Mouse (Mus musculus): ENCODE measurements around the gene Ifrd2. TPM values are rescaled to one million over a fixed set of nuclear protein-coding genes. Genes with fewer than 3 reads are reported as not detected.
A peak's percentile ranks its signal among the peaks of the same experiment; 100 is the strongest.

The Ifrd2 gene
- polyA plus RNA-seq, 1 experiment from 2014 or later: 17.3 TPM

GRCm38 (mm10) chr9:107618778-107619545, 31.5 kb downstream of the Ifrd2 start:
- H3K27ac ChIP-seq (replicated peaks): peak overlapping the region; percentile 59
- no peak overlapping the region for H3K4me2 ChIP-seq
- H3K4me3 ChIP-seq: no peak overlapping the region
- 44% methylated on average over 13 of the region's 13 CpGs for WGBS
- no peak overlapping the region for H3K9ac ChIP-seq
- 0 out of 2 replicates have a peak, but pooled peaks have one; percentile 8 for ATAC-seq (ENCODE audit: low FRiP score, low read depth)
- H3K27me3 ChIP-seq: no peaks in the 10 kb centered on the region
- H3K36me3 ChIP-seq: peaks cover 52% of the 10 kb centered on the region
- peaks cover 22% of the 10 kb centered on the region for H3K4me1 ChIP-seq (replicated peaks)
- H3K9me3 ChIP-seq: no peaks in the 10 kb centered on the region

- Histone ChIP-seq H3K27me3 (no peaks in the 10 kb centered on the region), H3K27ac (replicated peaks) (peak overlapping the region; percentile 59), H3K9me3 (no peaks in the 10 kb centered on the region), H3K4me2 (no peak overlapping the region), H3K36me3 (peaks cover 48% of the 10 kb centered on the region), H3K4me1 (replicated peaks) (peaks cover 24% of the 10 kb centered on the region), H3K4me3 (no peak overlapping the region), H3K9ac (no peak overlapping the region)
- 71% methylated on average over 13 of the region's 13 CpGs for WGBS
- no peak for ATAC-seq (ENCODE audit: low FRiP score, low read depth)
Observed at GRCm38 (mm10) chr9:107619546-107619879, 32.1 kb downstream of the Ifrd2 start.

- no peak for ATAC-seq (ENCODE audit: low FRiP score, low read depth)
- H3K4me1 ChIP-seq (replicated peaks): peaks cover 39% of the 10 kb centered on the region
- peaks cover 37% of the 10 kb centered on the region for H3K36me3 ChIP-seq
- no peaks in the 10 kb centered on the region for H3K27me3 ChIP-seq
- H3K9me3 ChIP-seq: no peaks in the 10 kb centered on the region
- no peak overlapping the region for H3K9ac ChIP-seq
- H3K4me3 ChIP-seq: no peak overlapping the region
- H3K27ac ChIP-seq (replicated peaks): no peak overlapping the region
- no peak overlapping the region for H3K4me2 ChIP-seq
Observed at GRCm38 (mm10) chr9:107620954-107621353, 33.5 kb downstream of the Ifrd2 start.

- H3K36me3 ChIP-seq: peaks cover 7% of the 10 kb centered on the region
- H3K27ac ChIP-seq (replicated peaks): peak overlapping the region; percentile 89
- no peak overlapping the region for H3K4me2 ChIP-seq
- 52% methylated on average over 5 of the region's 5 CpGs for WGBS
- H3K4me3 ChIP-seq: no peak overlapping the region
- ATAC-seq (ENCODE audit: low FRiP score, low read depth): no peak
- no peaks in the 10 kb centered on the region for H3K9me3 ChIP-seq
- peaks cover 61% of the 10 kb centered on the region for H3K4me1 ChIP-seq (replicated peaks)
- H3K9ac ChIP-seq: no peak overlapping the region
- H3K27me3 ChIP-seq: no peaks in the 10 kb centered on the region
Observed at GRCm38 (mm10) chr9:107624539-107624938, 37.1 kb downstream of the Ifrd2 start.

- Histone ChIP-seq H3K9me3 (no peaks in the 10 kb centered on the region), H3K4me3 (no peak overlapping the region), H3K36me3 (peaks cover 3% of the 10 kb centered on the region), H3K27ac (replicated peaks) (peak overlapping the region; percentile 89), H3K27me3 (no peaks in the 10 kb centered on the region), H3K4me2 (no peak overlapping the region), H3K4me1 (replicated peaks) (peaks cover 61% of the 10 kb centered on the region), H3K9ac (no peak overlapping the region)
- ATAC-seq (ENCODE audit: low FRiP score, low read depth): no peak
- 71% methylated on average over 3 of the region's 3 CpGs for WGBS
Observed at GRCm38 (mm10) chr9:107624951-107625350, 37.5 kb downstream of the Ifrd2 start.

GRCm38 (mm10) chr9:107625351-107626128, 38.1 kb downstream of the Ifrd2 start:
- Histone ChIP-seq H3K9ac (no peak overlapping the region), H3K27ac (replicated peaks) (peak overlapping the region; percentile 89), H3K4me3 (no peak overlapping the region), H3K4me2 (0 out of 2 replicates have a peak overlapping the region, but pooled peaks have one; percentile 38), H3K36me3 (no peaks in the 10 kb centered on the region), H3K4me1 (replicated peaks) (peaks cover 62% of the 10 kb centered on the region), H3K9me3 (no peaks in the 10 kb centered on the region), H3K27me3 (no peaks in the 10 kb centered on the region)
- ATAC-seq (ENCODE audit: low FRiP score, low read depth): no peak
- 82% methylated on average over 12 of the region's 12 CpGs for WGBS

GRCm38 (mm10) chr9:107626158-107626843, 38.9 kb downstream of the Ifrd2 start:
- H3K27me3 ChIP-seq: no peaks in the 10 kb centered on the region
- H3K9me3 ChIP-seq: no peaks in the 10 kb centered on the region
- peak overlapping the region; percentile 32; the same call in 1 of the 2 replicates for H3K9ac ChIP-seq
- ATAC-seq (ENCODE audit: low FRiP score, low read depth): peak; percentile 12
- no peaks in the 10 kb centered on the region for H3K36me3 ChIP-seq
- peak overlapping the region; percentile 38 for H3K4me2 ChIP-seq
- peak overlapping the region; percentile 89 for H3K27ac ChIP-seq (replicated peaks)
- WGBS: 26% methylated on average over 15 of the region's 15 CpGs
- H3K4me1 ChIP-seq (replicated peaks): peaks cover 70% of the 10 kb centered on the region
- peak overlapping the region; percentile 5; the same call in 1 of the 2 replicates for H3K4me3 ChIP-seq

GRCm38 (mm10) chr9:107626844-107627277, 39.4 kb downstream of the Ifrd2 start:
- Histone ChIP-seq H3K4me2 (peak overlapping the region; percentile 38), H3K9ac (peak overlapping the region; percentile 32), H3K36me3 (no peaks in the 10 kb centered on the region), H3K4me1 (replicated peaks) (peaks cover 76% of the 10 kb centered on the region), H3K27ac (replicated peaks) (peak overlapping the region; percentile 89), H3K27me3 (no peaks in the 10 kb centered on the region), H3K9me3 (no peaks in the 10 kb centered on the region), H3K4me3 (0 out of 2 replicates have a peak overlapping the region, but pooled peaks have one; percentile 5)
- peak; percentile 55 for ATAC-seq (ENCODE audit: low FRiP score, low read depth)
- WGBS: 0% methylated on average over 2 of the region's 2 CpGs

GRCm38 (mm10) chr9:107627387-107628255, 40.2 kb downstream of the Ifrd2 start:
- Histone ChIP-seq H3K36me3 (no peaks in the 10 kb centered on the region), H3K4me3 (no peak overlapping the region), H3K4me1 (replicated peaks) (peaks cover 83% of the 10 kb centered on the region), H3K9me3 (no peaks in the 10 kb centered on the region), H3K4me2 (peak overlapping the region; percentile 38), H3K27ac (replicated peaks) (peak overlapping the region; percentile 89), H3K9ac (peak overlapping the region; percentile 32; the same call in 1 of the 2 replicates), H3K27me3 (no peaks in the 10 kb centered on the region)
- no peak for ATAC-seq (ENCODE audit: low FRiP score, low read depth)
- WGBS: 15% methylated on average over 20 of the region's 20 CpGs

- H3K4me2 ChIP-seq: peak overlapping the region; percentile 70
- H3K9ac ChIP-seq: peak overlapping the region; percentile 26; the same call in 1 of the 2 replicates
- WGBS: 42% methylated on average over 15 of the region's 15 CpGs
- ATAC-seq (ENCODE audit: low FRiP score, low read depth): no peak
- H3K9me3 ChIP-seq: no peaks in the 10 kb centered on the region
- no peaks in the 10 kb centered on the region for H3K27me3 ChIP-seq
- H3K4me3 ChIP-seq: no peak overlapping the region
- H3K36me3 ChIP-seq: no peaks in the 10 kb centered on the region
- H3K27ac ChIP-seq (replicated peaks): peak overlapping the region; percentile 89
- H3K4me1 ChIP-seq (replicated peaks): peaks cover 94% of the 10 kb centered on the region
Observed at GRCm38 (mm10) chr9:107628721-107629410, 41.4 kb downstream of the Ifrd2 start.

GRCm38 (mm10) chr9:107629411-107629730, 41.9 kb downstream of the Ifrd2 start:
- no peak overlapping the region for H3K4me3 ChIP-seq
- ATAC-seq (ENCODE audit: low FRiP score, low read depth): no peak
- no peaks in the 10 kb centered on the region for H3K36me3 ChIP-seq
- 24% methylated on average over 4 of the region's 4 CpGs for WGBS
- H3K9me3 ChIP-seq: no peaks in the 10 kb centered on the region
- H3K4me1 ChIP-seq (replicated peaks): peaks cover 98% of the 10 kb centered on the region
- peak overlapping the region; percentile 89 for H3K27ac ChIP-seq (replicated peaks)
- no peaks in the 10 kb centered on the region for H3K27me3 ChIP-seq
- H3K4me2 ChIP-seq: peak overlapping the region; percentile 70
- H3K9ac ChIP-seq: peak overlapping the region; percentile 17
